Mouse (Mus musculus) retina, adult 2 months (tissue): ENCODE results near the gene Erp27.

Experiments
- DNase-seq: peaks from one replicate; pipeline ENCODE4 v3.0.0-alpha.2; 2012; ENCODE audit warnings: low read depth, low spot score

Gene Erp27

GRCm38 (mm10) chr6:136865360-136865759 is 56.6 kb downstream of the Erp27 start:
- DNase-seq: no peak

DNA sequence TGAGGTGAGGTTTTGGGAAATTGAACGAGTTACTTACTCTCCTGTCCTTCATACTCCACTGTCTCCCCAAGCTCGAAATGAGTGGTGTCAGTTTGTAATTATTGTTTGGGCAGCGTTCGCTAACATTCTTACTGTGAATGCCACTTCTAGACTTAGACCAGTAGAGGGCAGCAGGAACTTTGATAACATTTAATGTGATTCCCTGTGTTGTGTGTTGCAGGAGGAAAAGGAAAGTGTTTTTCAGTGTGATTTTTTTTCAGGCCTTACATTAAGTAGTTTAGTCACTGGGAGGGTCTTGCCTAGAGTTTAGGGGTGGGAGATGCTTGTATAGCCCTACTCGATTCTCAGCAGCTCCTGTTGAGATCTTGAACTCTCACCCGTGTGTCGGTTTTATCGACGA is 61.0 kb downstream of the Erp27 start:
- DNase-seq: peak; percentile 29

- no peak for DNase-seq
Measured at GRCm38 (mm10) chr6:136858420-136858819, 63.6 kb downstream of the Erp27 start.

DNA sequence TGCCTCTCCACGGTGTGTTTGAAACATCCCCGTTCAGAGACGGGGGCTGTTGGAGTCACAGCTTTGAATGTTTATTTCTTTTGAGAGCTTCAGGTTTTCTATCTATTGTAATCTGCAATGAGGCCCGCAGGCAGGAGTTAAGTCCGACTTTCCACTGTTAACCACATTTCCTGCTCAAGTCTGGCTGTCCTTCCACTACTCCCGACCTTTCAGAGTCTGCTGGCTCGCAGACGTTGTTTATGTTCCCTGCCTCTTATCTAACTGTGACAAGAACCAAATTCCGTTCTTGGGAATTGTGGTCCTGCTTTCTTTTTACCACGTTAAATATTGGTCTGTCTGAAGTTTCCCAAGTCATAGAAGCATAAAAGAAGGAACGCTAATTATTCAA is 64.1 kb downstream of the Erp27 start:
- no peak for DNase-seq
